Mouse (Mus musculus) testis, adult 2 months (tissue): ENCODE results near the gene Wdr54. TPM values are rescaled to one million over a fixed set of nuclear protein-coding genes. Genes with fewer than 3 reads are reported as not detected.

ENCODE experiments used
- H3K27ac ChIP-seq: fragments of 200-500 bp; 2 replicates; pipeline ENCODE4 v1.5.1; 2012; ENCODE audit warnings: low read depth, low read length; ENCODE audit not compliant: control insufficient read depth, insufficient read depth
- H3K27me3 ChIP-seq: fragments of 200-500 bp; 2 replicates; pipeline ENCODE4 v1.6.1; 2012; ENCODE audit warnings: mild to moderate bottlenecking, low read length, moderate library complexity; ENCODE audit not compliant: control insufficient read depth, insufficient read depth
- H3K36me3 ChIP-seq: fragments of 200-500 bp; 2 replicates; pipeline ENCODE4 v1.6.1; 2012; ENCODE audit warnings: mild to moderate bottlenecking, low read length; ENCODE audit not compliant: control insufficient read depth, insufficient read depth
- H3K4me1 ChIP-seq: fragments of 200-500 bp; 2 replicates; pipeline ENCODE4 v1.6.1; 2012; ENCODE audit warnings: low read length; ENCODE audit not compliant: control insufficient read depth, insufficient read depth
- H3K4me3 ChIP-seq: fragments of 200-500 bp; 2 replicates; pipeline ENCODE4 v1.5.1; 2012; ENCODE audit warnings: low read depth, mild to moderate bottlenecking, low read length, moderate library complexity, mixed read lengths; ENCODE audit not compliant: control insufficient read depth
- CTCF ChIP-seq: fragments of 200-500 bp; IDR thresholded peaks from 2 replicates; pipeline ENCODE4 v1.5.1; 2012; ENCODE audit warnings: low read depth, mild to moderate bottlenecking, inconsistent platforms, low read length, moderate library complexity; ENCODE audit not compliant: control insufficient read depth, insufficient read depth, insufficient replicate concordance
- POLR2A ChIP-seq: fragments of 200-500 bp; IDR thresholded peaks from 2 replicates; pipeline ENCODE4 v1.6.1; 2012; ENCODE audit warnings: low read depth, mild to moderate bottlenecking, inconsistent platforms, low read length, moderate library complexity; ENCODE audit not compliant: control insufficient read depth
- polyA plus RNA-seq: library from polyadenylated mRNA; depleted of rRNA; stranded (reverse); fragments of >200 nt; gene quantifications from 2 replicates; pipeline ENCODE4 v1.2.3, GENCODE M21; 2012

Wdr54 gene
- polyA plus RNA-seq, 1 experiment: 133 TPM

- Histone ChIP-seq H3K27me3 (no peaks in the 10 kb centered on the region), H3K4me3 (no peak overlapping the region), H3K36me3 (peaks cover 2% of the 10 kb centered on the region), H3K27ac (no peak overlapping the region), H3K4me1 (peaks cover 4% of the 10 kb centered on the region; the same call in 1 of the 2 replicates)
- TF ChIP-seq POLR2A (no peak; the same call in 1 of the 2 replicates), CTCF (peak; percentile 33; the same call in 1 of the 2 replicates)
These were observed 28.8 kb upstream of the Wdr54 start for GRCm38 (mm10) chr6:83184858-83185435.

GRCm38 (mm10) chr6:83180605-83181004 is 24.4 kb upstream of the Wdr54 start:
- H3K36me3 ChIP-seq: peaks cover 2% of the 10 kb centered on the region
- H3K4me3 ChIP-seq: no peak overlapping the region
- no peaks in the 10 kb centered on the region; the same call in none of the 2 replicates for H3K4me1 ChIP-seq
- no peaks in the 10 kb centered on the region for H3K27me3 ChIP-seq
- no peak for TF ChIP-seq POLR2A
- H3K27ac ChIP-seq: no peak overlapping the region

- Histone ChIP-seq H3K4me1 (no peaks in the 10 kb centered on the region; the same call in 1 of the 2 replicates), H3K27me3 (no peaks in the 10 kb centered on the region), H3K36me3 (peaks cover 2% of the 10 kb centered on the region), H3K27ac (no peak overlapping the region), H3K4me3 (no peak overlapping the region)
- TF ChIP-seq CTCF (no peak), POLR2A (no peak; the same call in 1 of the 2 replicates)
These were observed 23.4 kb upstream of the Wdr54 start for GRCm38 (mm10) chr6:83179390-83180117.

GRCm38 (mm10) chr6:83175996-83176395 is 19.8 kb upstream of the Wdr54 start:
- TF ChIP-seq POLR2A (no peak), CTCF (no peak)
- no peaks in the 10 kb centered on the region; the same call in 1 of the 2 replicates for H3K4me1 ChIP-seq
- H3K27me3 ChIP-seq: no peaks in the 10 kb centered on the region
- no peak overlapping the region for H3K27ac ChIP-seq
- no peaks in the 10 kb centered on the region for H3K36me3 ChIP-seq
- H3K4me3 ChIP-seq: no peak overlapping the region

GRCm38 (mm10) chr6:83172240-83172920 is 16.2 kb upstream of the Wdr54 start:
- no peaks in the 10 kb centered on the region for H3K4me1 ChIP-seq
- H3K27me3 ChIP-seq: no peaks in the 10 kb centered on the region
- TF ChIP-seq POLR2A (no peak), CTCF (no peak)
- no peaks in the 10 kb centered on the region for H3K36me3 ChIP-seq
- no peak overlapping the region for H3K4me3 ChIP-seq
- no peak overlapping the region for H3K27ac ChIP-seq

- peaks cover 3% of the 10 kb centered on the region for H3K4me1 ChIP-seq
- no peak for TF ChIP-seq POLR2A
- no peak for TF ChIP-seq CTCF
- H3K27me3 ChIP-seq: no peaks in the 10 kb centered on the region
- H3K27ac ChIP-seq: no peak overlapping the region
- no peaks in the 10 kb centered on the region for H3K36me3 ChIP-seq
- H3K4me3 ChIP-seq: no peak overlapping the region
These were observed 14.9 kb upstream of the Wdr54 start for GRCm38 (mm10) chr6:83171063-83171462.

- Histone ChIP-seq H3K4me3 (no peak overlapping the region), H3K27ac (no peak overlapping the region), H3K36me3 (no peaks in the 10 kb centered on the region), H3K4me1 (peaks cover 3% of the 10 kb centered on the region), H3K27me3 (no peaks in the 10 kb centered on the region)
- TF ChIP-seq CTCF (no peak), POLR2A (no peak)
These were observed 13.7 kb upstream of the Wdr54 start for GRCm38 (mm10) chr6:83169872-83170271.
